Comparison of ENCODE assay signal across 8 mouse cellular contexts in the genomic region with DNA sequence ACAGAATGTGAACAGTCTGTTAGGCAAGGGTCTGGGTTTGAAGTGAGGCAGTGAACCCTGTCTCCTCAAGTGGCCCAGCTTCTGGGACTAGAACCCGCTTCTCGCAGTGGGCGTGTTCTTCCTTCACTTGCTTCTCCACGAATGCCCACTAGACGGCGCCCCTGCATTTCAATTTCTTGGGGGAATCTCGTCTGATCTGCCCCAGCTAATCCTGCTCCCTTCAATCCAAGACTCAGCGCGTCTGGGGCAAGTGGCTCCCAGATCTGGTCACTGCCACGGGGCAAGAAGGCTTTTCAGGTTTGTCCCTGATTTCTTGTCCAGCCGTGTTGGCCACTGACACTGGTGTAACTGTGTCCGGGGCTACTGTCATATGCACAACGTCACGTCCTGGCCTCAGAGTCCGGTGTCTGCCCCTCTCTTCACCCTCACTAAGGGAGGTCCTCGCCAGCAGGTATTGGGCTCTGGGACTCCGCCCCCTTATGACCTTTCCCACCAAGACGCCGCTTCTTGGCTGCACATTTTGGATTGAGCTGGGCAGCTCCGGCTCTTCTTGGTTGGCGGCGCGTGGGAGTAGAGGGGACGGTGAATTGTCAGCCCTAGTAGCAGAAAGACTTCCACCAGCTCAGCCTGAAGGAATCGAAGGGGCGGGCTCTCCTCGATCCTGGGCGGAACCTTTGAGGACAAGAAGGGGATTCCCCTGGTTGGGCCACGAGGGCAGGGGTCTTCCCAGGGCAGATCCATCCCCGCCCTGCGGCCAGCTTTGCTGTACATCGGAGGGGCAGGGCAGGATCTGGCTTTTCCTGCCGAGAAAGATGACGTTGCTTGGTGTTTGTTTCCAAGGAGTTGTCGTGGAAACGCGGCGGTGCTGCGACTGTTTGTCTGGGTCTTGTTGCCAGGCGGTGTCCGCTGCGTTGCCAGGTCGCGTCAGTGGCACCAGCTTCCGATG. TPM values are rescaled to one million over a fixed set of nuclear protein-coding genes. Genes with fewer than 3 reads are reported as not detected.
DNase-seq lines count a peak whose midpoint lies in the region; ATAC-seq and TF ChIP-seq lines count a peak whose summit lies in the region.

Gene Crip1, plus strand, starts transcription at position 205 of the 946 bp plus-strand sequence.

- H3K27ac ChIP-seq in ES-Bruce4 (ENCODE audit: insufficient read depth, low read length): no peak within 1 kb of the TSS
- no peak within 1 kb of the TSS for H3K27ac ChIP-seq in forebrain, embryonic 13.5 days
- H3K27ac ChIP-seq in heart, embryonic 16.5 days (ENCODE audit: low read length): peak within 1 kb of the TSS; percentile 99
- 0 out of 2 replicates have a peak within 1 kb of the TSS, but pooled peaks have one; percentile 37 for H3K27ac ChIP-seq in liver, postnatal 0 days (ENCODE audit: low read depth)
- no peak within 1 kb of the TSS for H3K27ac ChIP-seq in neural tube, embryonic 12.5 days
- peak within 1 kb of the TSS; percentile 79 for H3K27ac ChIP-seq in stomach, postnatal 0 days (replicated peaks)

- WGBS in forebrain, embryonic 13.5 days: 8% methylated on average over 45 of the region's 45 CpGs
- WGBS in heart, embryonic 16.5 days: 13% methylated on average over 45 of the region's 45 CpGs
- 14% methylated on average over 45 of the region's 45 CpGs for WGBS in liver, postnatal 0 days (ENCODE audit: insufficient replicate concordance)
- 8% methylated on average over 45 of the region's 45 CpGs for WGBS in neural tube, embryonic 12.5 days
- 10% methylated on average over 45 of the region's 45 CpGs for WGBS in stomach, postnatal 0 days

- TF ChIP-seq CTCF in ES-Bruce4 (IDR thresholded peaks at IDR 0.05; ENCODE audit: low read depth, low read length): peak; percentile 82
- peak; percentile 94 for TF ChIP-seq CTCF in liver, postnatal 0 days (IDR thresholded peaks at IDR 0.05; ENCODE audit: low read depth)
- peak; percentile 89 for TF ChIP-seq CTCF in stomach, postnatal 0 days (IDR thresholded peaks at IDR 0.05; ENCODE audit: low read depth)

- ATAC-seq in cerebellum, adult (ENCODE audit: insufficient number of reproducible peaks, low FRiP score, low TSS enrichment): peak; percentile 32; the same call in 1 of the 2 replicates
- ATAC-seq in forebrain, embryonic 13.5 days: peak; percentile 14; the same call in 1 of the 2 replicates
- ATAC-seq in heart, embryonic 16.5 days (replicated peaks; ENCODE audit: extremely low read depth, insufficient read depth, low FRiP score): no peak
- ATAC-seq in liver, postnatal 0 days: peak; percentile 40
- peak; percentile 27 for ATAC-seq in neural tube, embryonic 12.5 days (ENCODE audit: low FRiP score, low read depth)
- ATAC-seq in stomach, postnatal 0 days (ENCODE audit: low FRiP score, low TSS enrichment): peak; percentile 44; the same call in 1 of the 2 replicates

- H3K9ac ChIP-seq in ES-Bruce4 (ENCODE audit: low read depth, poor library complexity, severe bottlenecking): no peak within 1 kb of the TSS
- no peak within 1 kb of the TSS; the same call in 1 of the 2 replicates for H3K9ac ChIP-seq in forebrain, embryonic 13.5 days
- H3K9ac ChIP-seq in heart, embryonic 16.5 days (ENCODE audit: low read length): peak within 1 kb of the TSS; percentile 97
- H3K9ac ChIP-seq in liver, postnatal 0 days (replicated peaks): 0 out of 2 replicates have a peak within 1 kb of the TSS, but pooled peaks have one; percentile 17
- H3K9ac ChIP-seq in neural tube, embryonic 12.5 days: no peak within 1 kb of the TSS
- 0 out of 2 replicates have a peak within 1 kb of the TSS, but pooled peaks have one; percentile 18 for H3K9ac ChIP-seq in stomach, postnatal 0 days (ENCODE audit: low read length)

- H3K4me1 ChIP-seq in ES-Bruce4 (ENCODE audit: control insufficient read depth, insufficient read depth, low read length): peaks cover 16% of the 10 kb centered on the region
- H3K4me1 ChIP-seq in forebrain, embryonic 13.5 days: peaks cover 46% of the 10 kb centered on the region
- H3K4me1 ChIP-seq in heart, embryonic 16.5 days (ENCODE audit: control insufficient read depth, insufficient read depth, low read length): peaks cover 72% of the 10 kb centered on the region
- peaks cover 36% of the 10 kb centered on the region for H3K4me1 ChIP-seq in liver, postnatal 0 days (ENCODE audit: insufficient read depth)
- peaks cover 37% of the 10 kb centered on the region for H3K4me1 ChIP-seq in neural tube, embryonic 12.5 days
- peaks cover 12% of the 10 kb centered on the region for H3K4me1 ChIP-seq in stomach, postnatal 0 days (replicated peaks; ENCODE audit: control insufficient read depth, insufficient read depth)

- DNase-seq in kidney, postnatal 25 days: peak; percentile 84 to 86
- DNase-seq in liver, postnatal 0 days: peak; percentile 87
- DNase-seq in stomach, postnatal 0 days (ENCODE audit: low spot score): peak; percentile 85

- H3K27me3 ChIP-seq in ES-Bruce4 (ENCODE audit: control insufficient read depth, insufficient read depth, low read length, poor library complexity, severe bottlenecking): no peaks in the 10 kb centered on the region
- H3K27me3 ChIP-seq in forebrain, embryonic 13.5 days: peaks cover 26% of the 10 kb centered on the region
- no peaks in the 10 kb centered on the region for H3K27me3 ChIP-seq in heart, embryonic 16.5 days (ENCODE audit: control insufficient read depth, insufficient read depth, low read length)
- H3K27me3 ChIP-seq in liver, postnatal 0 days (ENCODE audit: insufficient read depth, low read length): peaks cover 29% of the 10 kb centered on the region
- peaks cover 25% of the 10 kb centered on the region for H3K27me3 ChIP-seq in neural tube, embryonic 12.5 days (replicated peaks)
- H3K27me3 ChIP-seq in stomach, postnatal 0 days (ENCODE audit: control insufficient read depth, insufficient read depth, low read length): no peaks in the 10 kb centered on the region

- TF ChIP-seq EP300 in ES-Bruce4 (IDR thresholded peaks at IDR 0.05; ENCODE audit: insufficient read depth, low read depth, low read length): no peak
- no peak for TF ChIP-seq EP300 in liver, postnatal 0 days (IDR thresholded peaks at IDR 0.05; ENCODE audit: low read depth)
- no peak for TF ChIP-seq EP300 in stomach, postnatal 0 days (optimal IDR thresholded peaks at IDR 0.05)

- no peaks in the 10 kb centered on the region for H3K9me3 ChIP-seq in ES-Bruce4 (replicated peaks; ENCODE audit: control insufficient read depth, insufficient read depth, low read length, poor library complexity, severe bottlenecking)
- H3K9me3 ChIP-seq in forebrain, embryonic 13.5 days (replicated peaks): no peaks in the 10 kb centered on the region
- no peaks in the 10 kb centered on the region for H3K9me3 ChIP-seq in heart, embryonic 16.5 days (replicated peaks; ENCODE audit: control insufficient read depth, low read length)
- H3K9me3 ChIP-seq in liver, postnatal 0 days (ENCODE audit: low read length): no peaks in the 10 kb centered on the region
- H3K9me3 ChIP-seq in neural tube, embryonic 12.5 days: no peaks in the 10 kb centered on the region
- H3K9me3 ChIP-seq in stomach, postnatal 0 days (ENCODE audit: control insufficient read depth, low read length): no peaks in the 10 kb centered on the region

- no peaks in the 10 kb centered on the region for H3K36me3 ChIP-seq in ES-Bruce4 (ENCODE audit: control insufficient read depth, insufficient read depth, low read length, poor library complexity, severe bottlenecking)
- H3K36me3 ChIP-seq in forebrain, embryonic 13.5 days (ENCODE audit: poor library complexity, severe bottlenecking): peaks cover 29% of the 10 kb centered on the region
- peaks cover 26% of the 10 kb centered on the region for H3K36me3 ChIP-seq in heart, embryonic 16.5 days (ENCODE audit: control insufficient read depth, insufficient read depth)
- H3K36me3 ChIP-seq in liver, postnatal 0 days (replicated peaks; ENCODE audit: insufficient read depth, low read length): 0 out of 2 replicates have a peak, but pooled peaks cover 3% of the 10 kb centered on the region
- peaks cover 27% of the 10 kb centered on the region for H3K36me3 ChIP-seq in neural tube, embryonic 12.5 days
- H3K36me3 ChIP-seq in stomach, postnatal 0 days (ENCODE audit: control insufficient read depth, insufficient read depth, low read length): no peaks in the 10 kb centered on the region

- TF ChIP-seq POLR2A in ES-Bruce4 (IDR thresholded peaks at IDR 0.05; ENCODE audit: insufficient read depth, low read length): no peak

- peak within 1 kb of the TSS; percentile 35 for H3K4me2 ChIP-seq in forebrain, embryonic 13.5 days
- peak within 1 kb of the TSS; percentile 79 for H3K4me2 ChIP-seq in heart, embryonic 16.5 days (ENCODE audit: low read depth, low read length)
- H3K4me2 ChIP-seq in liver, postnatal 0 days (ENCODE audit: low read depth, low read length): peak within 1 kb of the TSS; percentile 62
- H3K4me2 ChIP-seq in neural tube, embryonic 12.5 days (replicated peaks): peak within 1 kb of the TSS; percentile 45
- H3K4me2 ChIP-seq in stomach, postnatal 0 days (replicated peaks; ENCODE audit: low read depth): peak within 1 kb of the TSS; percentile 50

- peak within 1 kb of the TSS; percentile 36 for H3K4me3 ChIP-seq in ES-Bruce4 (ENCODE audit: low read depth, low read length)
- H3K4me3 ChIP-seq in forebrain, embryonic 13.5 days: no peak within 1 kb of the TSS; the same call in 1 of the 2 replicates
- H3K4me3 ChIP-seq in heart, embryonic 16.5 days (ENCODE audit: low read length): peak within 1 kb of the TSS; percentile 31
- peak within 1 kb of the TSS; percentile 25 for H3K4me3 ChIP-seq in liver, postnatal 0 days (ENCODE audit: low read depth, low read length)
- no peak within 1 kb of the TSS for H3K4me3 ChIP-seq in neural tube, embryonic 12.5 days
- peak within 1 kb of the TSS; percentile 18 for H3K4me3 ChIP-seq in stomach, postnatal 0 days (ENCODE audit: low read depth, low read length)

RNA-seq across cellular contexts. Expression of gene Crip1, which starts in this region (rescaled TPM):
- polyA plus RNA-seq in ES-Bruce4 (2011; ENCODE audit: insufficient read depth, insufficient read length, low read depth, missing spikeins): 78.5 and 79.5 TPM in 2 replicates
- polyA plus RNA-seq in forebrain, embryonic 13.5 days (2015; fragmentation: Nextera tagmentation; extraction: Ambion mirVana): 35.9 and 40.0 TPM in 2 replicates
- 719 and 763 TPM in 2 replicates for polyA plus RNA-seq in heart, embryonic 16.5 days (2015; fragmentation: Nextera tagmentation; extraction: Ambion mirVana)
- polyA plus RNA-seq in liver, postnatal 0 days (2015; fragmentation: Nextera tagmentation; extraction: Ambion mirVana): 174 and 181 TPM in 2 replicates
- polyA plus RNA-seq in neural tube, embryonic 12.5 days (2016; fragmentation: Nextera tagmentation; extraction: Ambion mirVana): 59.9 and 65.8 TPM in 2 replicates
- 585 and 865 TPM in 2 replicates for polyA plus RNA-seq in stomach, postnatal 0 days (2015; fragmentation: Nextera tagmentation; extraction: Ambion mirVana)

Comparison
In these comparisons a context has a peak if more than half of its experiments do, and no peak if none do; other contexts are left out.
1. H3K27ac ChIP-seq: peak in heart, embryonic 16.5 days (single experiment), liver, postnatal 0 days (single experiment) and stomach, postnatal 0 days (single experiment); none in ES-Bruce4 (single experiment), forebrain, embryonic 13.5 days (single experiment) and neural tube, embryonic 12.5 days (single experiment).
2. H3K4me3 ChIP-seq: peak in ES-Bruce4 (single experiment), heart, embryonic 16.5 days (single experiment), liver, postnatal 0 days (single experiment) and stomach, postnatal 0 days (single experiment); none in forebrain, embryonic 13.5 days (single experiment) and neural tube, embryonic 12.5 days (single experiment).
3. H3K9ac ChIP-seq: peak in heart, embryonic 16.5 days (single experiment), liver, postnatal 0 days (single experiment) and stomach, postnatal 0 days (single experiment); none in ES-Bruce4 (single experiment), forebrain, embryonic 13.5 days (single experiment) and neural tube, embryonic 12.5 days (single experiment).
4. Peak in every context shown above with its lines, with median percentiles within 50 percentile points of each other: CTCF ChIP-seq, H3K4me2 ChIP-seq and DNase-seq.